ENCODE assay signal across 22 mouse cellular contexts in genomic region chr13:111363176-111363739, GRCm38 (mm10).
A peak's percentile ranks its signal among the peaks of the same experiment; 100 is the strongest.
DNase-seq lines count a peak whose midpoint lies in the region; ATAC-seq and TF ChIP-seq lines count a peak whose summit lies in the region.
"Had no signal": no experiment of that assay in that cellular context is flagged by ENCODE, and none has a peak within 500 bp of the region (broad histone marks: within the 10 kb centered on the region; RNA-seq: fewer than 3 reads in every experiment).

No protein-coding gene starts in this region.

- H3K4me3 ChIP-seq in forebrain, embryonic 11.5 days (ENCODE audit: low read depth, low read length): no peak overlapping the region
- H3K4me3 ChIP-seq in forebrain, embryonic 10.5 days: no peak overlapping the region
- no peak overlapping the region for H3K4me3 ChIP-seq in midbrain, embryonic 11.5 days (ENCODE audit: low read depth, low read length)
- H3K4me3 ChIP-seq in midbrain, postnatal 0 days (ENCODE audit: low read depth, low read length): no peak overlapping the region
- H3K4me3 ChIP-seq in forebrain, postnatal 0 days (ENCODE audit: low read depth, low read length): no peak overlapping the region
- H3K4me3 ChIP-seq: embryonic facial prominence, embryonic 15.5 days; erythroblast, embryonic 14.5 days; heart, embryonic 13.5 days; hindbrain, embryonic 12.5 days; intestine, embryonic 15.5 days had no signal

- no peak overlapping the region for H3K27ac ChIP-seq in forebrain, embryonic 11.5 days (ENCODE audit: low read depth, low read length)
- no peak overlapping the region for H3K27ac ChIP-seq in forebrain, embryonic 10.5 days
- no peak overlapping the region for H3K27ac ChIP-seq in midbrain, embryonic 11.5 days (ENCODE audit: low read depth, low read length)
- H3K27ac ChIP-seq in midbrain, postnatal 0 days (ENCODE audit: low read depth, low read length): no peak overlapping the region
- H3K27ac ChIP-seq in forebrain, postnatal 0 days (ENCODE audit: low read depth, low read length): no peak overlapping the region
- H3K27ac ChIP-seq: embryonic facial prominence, embryonic 15.5 days; heart, embryonic 13.5 days; hindbrain, embryonic 12.5 days; intestine, embryonic 15.5 days had no signal

- no peak for DNase-seq in forebrain, embryonic 11.5 days (ENCODE audit: low spot score)
- no peak for DNase-seq in forebrain, embryonic 10.5 days (ENCODE audit: extremely low spot score, low spot score)
- DNase-seq in midbrain, embryonic 11.5 days (ENCODE audit: low spot score, missing footprints): peak; percentile 49
- DNase-seq in midbrain, postnatal 0 days (ENCODE audit: low spot score): no peak
- peak; percentile 80 for DNase-seq in brain, embryonic 14.5 days (ENCODE audit: low read depth)
- DNase-seq in forebrain, postnatal 0 days: peak; percentile 48
- no peak for DNase-seq in thymus, postnatal 10 days (ENCODE audit: low spot score in 2 of 2)
- DNase-seq: adrenal gland, postnatal 14 days; B cell, adult 2 months; cerebellum, adult 18-20 months; cerebellum, adult 9-11 months; embryo, embryonic 11 days; gastrocnemius, postnatal 36 days; heart, postnatal 4 days had no signal

- no peaks in the 10 kb centered on the region for H3K9me3 ChIP-seq in forebrain, embryonic 11.5 days (ENCODE audit: control insufficient read depth, low read length)
- peaks cover 6% of the 10 kb centered on the region for H3K9me3 ChIP-seq in forebrain, embryonic 10.5 days
- no peaks in the 10 kb centered on the region; the same call in 1 of the 2 replicates for H3K9me3 ChIP-seq in midbrain, embryonic 11.5 days (ENCODE audit: control insufficient read depth, low read length)
- peaks cover 6% of the 10 kb centered on the region; the same call in 1 of the 2 replicates for H3K9me3 ChIP-seq in midbrain, postnatal 0 days (ENCODE audit: low read length)
- H3K9me3 ChIP-seq in forebrain, postnatal 0 days (ENCODE audit: low read length): 0 out of 2 replicates have a peak, but pooled peaks cover 6% of the 10 kb centered on the region
- H3K9me3 ChIP-seq: embryonic facial prominence, embryonic 15.5 days; intestine, embryonic 15.5 days had no signal

- WGBS in forebrain, embryonic 11.5 days: 38% methylated on average over 5 of the region's 5 CpGs
- WGBS in forebrain, embryonic 10.5 days: 54% methylated on average over 5 of the region's 5 CpGs
- WGBS in midbrain, embryonic 11.5 days: 76% methylated on average over 5 of the region's 5 CpGs
- 51% methylated on average over 5 of the region's 5 CpGs for WGBS in midbrain, postnatal 0 days
- 11% methylated on average over 5 of the region's 5 CpGs for WGBS in forebrain, postnatal 0 days

- H3K4me1 ChIP-seq in forebrain, embryonic 11.5 days (replicated peaks; ENCODE audit: control insufficient read depth, insufficient read depth, low read length): no peaks in the 10 kb centered on the region
- peaks cover 8% of the 10 kb centered on the region; the same call in 1 of the 2 replicates for H3K4me1 ChIP-seq in forebrain, embryonic 10.5 days
- no peaks in the 10 kb centered on the region for H3K4me1 ChIP-seq in midbrain, embryonic 11.5 days (ENCODE audit: control insufficient read depth, insufficient read depth, low read length)
- no peaks in the 10 kb centered on the region for H3K4me1 ChIP-seq in midbrain, postnatal 0 days (ENCODE audit: insufficient read depth, low read length)
- no peaks in the 10 kb centered on the region for H3K4me1 ChIP-seq in forebrain, postnatal 0 days (ENCODE audit: insufficient read depth)
- H3K4me1 ChIP-seq: embryonic facial prominence, embryonic 15.5 days; heart, embryonic 13.5 days; hindbrain, embryonic 12.5 days; intestine, embryonic 15.5 days had no signal

- no peak for TF ChIP-seq CTCF in midbrain, postnatal 0 days (IDR thresholded peaks at IDR 0.05)
- TF ChIP-seq CTCF in brain, embryonic 14.5 days (IDR thresholded peaks at IDR 0.05; ENCODE audit: borderline replicate concordance, extremely low read depth, insufficient read depth, insufficient read length): no peak
- no peak for TF ChIP-seq CTCF in forebrain, postnatal 0 days (IDR thresholded peaks at IDR 0.05; ENCODE audit: low read depth)

- peak; percentile 66 for ATAC-seq in forebrain, embryonic 11.5 days (replicated peaks; ENCODE audit: low FRiP score)
- ATAC-seq in midbrain, embryonic 11.5 days (ENCODE audit: low FRiP score): no peak
- no peak for ATAC-seq in midbrain, postnatal 0 days (ENCODE audit: low FRiP score)
- ATAC-seq in forebrain, postnatal 0 days: no peak; the same call in 1 of the 2 replicates
- ATAC-seq: activated CD4-positive, CD25-positive, alpha-beta regulatory T cell, adult 4 months; CD4-positive, CD25-positive, alpha-beta regulatory T cell, adult 4 months; intestine, embryonic 15.5 days; Patski had no signal

- H3K27me3 ChIP-seq in forebrain, embryonic 11.5 days (ENCODE audit: control insufficient read depth, insufficient read depth, low read length): no peaks in the 10 kb centered on the region
- no peaks in the 10 kb centered on the region for H3K27me3 ChIP-seq in forebrain, embryonic 10.5 days (ENCODE audit: poor library complexity, severe bottlenecking)
- no peaks in the 10 kb centered on the region for H3K27me3 ChIP-seq in midbrain, embryonic 11.5 days (ENCODE audit: control insufficient read depth, insufficient read depth, low read length)
- no peaks in the 10 kb centered on the region for H3K27me3 ChIP-seq in midbrain, postnatal 0 days (ENCODE audit: insufficient read depth, low read length)
- no peaks in the 10 kb centered on the region for H3K27me3 ChIP-seq in forebrain, postnatal 0 days (ENCODE audit: insufficient read depth, low read length)
- H3K27me3 ChIP-seq: embryonic facial prominence, embryonic 15.5 days; heart, embryonic 13.5 days; hindbrain, embryonic 12.5 days; intestine, embryonic 15.5 days; Patski had no signal

- no peaks in the 10 kb centered on the region for H3K36me3 ChIP-seq in forebrain, embryonic 11.5 days (ENCODE audit: control insufficient read depth, insufficient read depth, low read length)
- H3K36me3 ChIP-seq in forebrain, embryonic 10.5 days (replicated peaks): no peaks in the 10 kb centered on the region
- H3K36me3 ChIP-seq in midbrain, embryonic 11.5 days (ENCODE audit: control insufficient read depth, insufficient read depth, low read length): no peaks in the 10 kb centered on the region
- H3K36me3 ChIP-seq in midbrain, postnatal 0 days (ENCODE audit: insufficient read depth, low read length): no peaks in the 10 kb centered on the region
- no peaks in the 10 kb centered on the region for H3K36me3 ChIP-seq in forebrain, postnatal 0 days (ENCODE audit: insufficient read depth)
- H3K36me3 ChIP-seq: embryonic facial prominence, embryonic 15.5 days; heart, embryonic 13.5 days; hindbrain, embryonic 12.5 days; intestine, embryonic 15.5 days had no signal

- no peak for TF ChIP-seq POLR2A in brain, embryonic 14.5 days (IDR thresholded peaks at IDR 0.05; ENCODE audit: borderline replicate concordance, extremely low read depth, insufficient read depth, insufficient read length, poor library complexity, severe bottlenecking)

- no peak overlapping the region for H3K9ac ChIP-seq in forebrain, embryonic 11.5 days (ENCODE audit: low read length)
- no peak overlapping the region for H3K9ac ChIP-seq in midbrain, embryonic 11.5 days (ENCODE audit: low read length)
- H3K9ac ChIP-seq in midbrain, postnatal 0 days (replicated peaks; ENCODE audit: low read length, poor library complexity, severe bottlenecking): no peak overlapping the region
- H3K9ac ChIP-seq in forebrain, postnatal 0 days: no peak overlapping the region
- H3K9ac ChIP-seq: embryonic facial prominence, embryonic 15.5 days; heart, embryonic 13.5 days; hindbrain, embryonic 12.5 days; intestine, embryonic 15.5 days had no signal

- no peak overlapping the region for H3K4me2 ChIP-seq in forebrain, embryonic 11.5 days (ENCODE audit: low read depth, low read length, severe bottlenecking)
- no peak overlapping the region for H3K4me2 ChIP-seq in midbrain, embryonic 11.5 days
- no peak overlapping the region for H3K4me2 ChIP-seq in midbrain, postnatal 0 days (ENCODE audit: low read depth, low read length, poor library complexity, severe bottlenecking)
- H3K4me2 ChIP-seq in forebrain, postnatal 0 days (ENCODE audit: low read depth): no peak overlapping the region
- H3K4me2 ChIP-seq: embryonic facial prominence, embryonic 15.5 days; heart, embryonic 13.5 days; hindbrain, embryonic 12.5 days; intestine, embryonic 15.5 days had no signal

Comparison
In these comparisons a context has a peak if more than half of its experiments do, and no peak if none do; other contexts are left out.
1. DNase-seq: peak in midbrain, embryonic 11.5 days (single experiment), brain, embryonic 14.5 days (single experiment) and forebrain, postnatal 0 days (single experiment); none in forebrain, embryonic 11.5 days (single experiment), forebrain, embryonic 10.5 days (single experiment), midbrain, postnatal 0 days (single experiment) and thymus, postnatal 10 days (0 of 2).